Comparison of ENCODE assay signal across 19 mouse cellular contexts in genomic region chr10:105097045-105097331, GRCm38 (mm10).
"Had no signal": no experiment of that assay in that cellular context is flagged by ENCODE, and none has a peak within 500 bp of the region (broad histone marks: within the 10 kb centered on the region; RNA-seq: fewer than 3 reads in every experiment).

No protein-coding gene starts in this region.

- H3K9ac ChIP-seq: liver, embryonic 13.5 days; midbrain, embryonic 12.5 days; neural tube, embryonic 12.5 days; neural tube, embryonic 15.5 days; stomach, embryonic 15.5 days had no signal

- H3K4me2 ChIP-seq: liver, embryonic 13.5 days; midbrain, embryonic 12.5 days; neural tube, embryonic 12.5 days; neural tube, embryonic 15.5 days; stomach, embryonic 15.5 days had no signal

- H3K27me3 ChIP-seq: liver, embryonic 13.5 days; midbrain, embryonic 12.5 days; neural tube, embryonic 12.5 days; neural tube, embryonic 15.5 days; stomach, embryonic 15.5 days had no signal

- H3K9me3 ChIP-seq: liver, embryonic 13.5 days; midbrain, embryonic 12.5 days; neural tube, embryonic 12.5 days; neural tube, embryonic 15.5 days; stomach, embryonic 15.5 days had no signal

- H3K4me3 ChIP-seq: left cerebral cortex, adult 2 months; liver, embryonic 13.5 days; midbrain, embryonic 12.5 days; neural tube, embryonic 12.5 days; neural tube, embryonic 15.5 days; stomach, embryonic 15.5 days had no signal

- DNase-seq: kidney, adult 2 months; kidney, postnatal 25 days; layer of hippocampus, adult 9-11 months; layer of hippocampus, postnatal 36 days; liver, embryonic 13.5 days; lung, adult 2 months; lung, postnatal 14 days; lung, postnatal 4 days; right cerebral cortex, adult 18-20 months; right cerebral cortex, postnatal 14 days; spleen, adult 18-20 months; thymus, postnatal 25 days had no signal

- H3K4me1 ChIP-seq: liver, embryonic 13.5 days; neural tube, embryonic 12.5 days; neural tube, embryonic 15.5 days; stomach, embryonic 15.5 days had no signal

- H3K36me3 ChIP-seq: liver, embryonic 13.5 days; midbrain, embryonic 12.5 days; neural tube, embryonic 12.5 days; neural tube, embryonic 15.5 days; stomach, embryonic 15.5 days had no signal

- H3K27ac ChIP-seq: kidney, postnatal 0 days; layer of hippocampus, adult 2 months; left cerebral cortex, adult 2 months; liver, embryonic 13.5 days; midbrain, embryonic 12.5 days; neural tube, embryonic 12.5 days; neural tube, embryonic 15.5 days; stomach, embryonic 15.5 days had no signal
